Mouse (Mus musculus): ENCODE measurements at regions not wholly inside any gene's neighbourhood (a gene's known extent, or its start where the extent isn't known, plus 50 kb on each side); places are given as distances from the start of the nearest gene placed in this dataset.
A peak's percentile ranks its signal among the peaks of the same experiment; 100 is the strongest.
"Not testable (repeated sequence)": the region's sequence is repeated elsewhere in the genome, so short reads cannot be mapped to it uniquely, and the experiment has no call there.

GRCm38 (mm10) chr15:24422333-24422942 lies 991.1 kb downstream of the Basp1 start:
- DNase-seq (ENCODE audit: extremely low spot score, low read depth, low spot score): no peak

- no peak for DNase-seq (ENCODE audit: extremely low spot score, low read depth, low spot score)
Observed at GRCm38 (mm10) chr15:24419736-24420135, 993.8 kb downstream of the Basp1 start.

GRCm38 (mm10) chr15:24419186-24419585 lies 994.4 kb downstream of the Basp1 start:
- no peak for DNase-seq (ENCODE audit: extremely low spot score, low read depth, low spot score)

- peak; percentile 42 for DNase-seq (ENCODE audit: extremely low spot score, low read depth, low spot score)
Observed at GRCm38 (mm10) chr15:24407691-24408090, 1005.9 kb downstream of the Basp1 start.

- no peak for DNase-seq (ENCODE audit: extremely low spot score, low read depth, low spot score)
Observed at GRCm38 (mm10) chr15:24405305-24405704, 1008.3 kb downstream of the Basp1 start.

- no peak for DNase-seq (ENCODE audit: extremely low spot score, low read depth, low spot score)
Observed at GRCm38 (mm10) chr15:24400088-24400487, 1013.5 kb downstream of the Basp1 start.

GRCm38 (mm10) chr15:24358398-24358797 lies 1055.2 kb downstream of the Basp1 start:
- DNase-seq (ENCODE audit: extremely low spot score, low read depth, low spot score): no peak

- no peak for DNase-seq (ENCODE audit: extremely low spot score, low read depth, low spot score)
Observed at GRCm38 (mm10) chr15:24348975-24349560, 1064.5 kb downstream of the Basp1 start.

- DNase-seq (ENCODE audit: extremely low spot score, low read depth, low spot score): not testable (repeated sequence)
Observed at GRCm38 (mm10) chr15:24335876-24336275, 1077.7 kb downstream of the Basp1 start.

- not testable (repeated sequence) for DNase-seq (ENCODE audit: extremely low spot score, low read depth, low spot score)
Observed at GRCm38 (mm10) chr15:24303123-24303522, 1110.4 kb downstream of the Basp1 start.

GRCm38 (mm10) chr15:24297236-24297635 lies 1116.3 kb downstream of the Basp1 start:
- no peak for DNase-seq (ENCODE audit: extremely low spot score, low read depth, low spot score)

- no peak for DNase-seq (ENCODE audit: extremely low spot score, low read depth, low spot score)
Observed at GRCm38 (mm10) chr15:24296798-24297197, 1116.8 kb downstream of the Basp1 start.

GRCm38 (mm10) chr15:24275100-24275499 lies 1138.5 kb downstream of the Basp1 start:
- no peak for DNase-seq (ENCODE audit: extremely low spot score, low read depth, low spot score)

- DNase-seq (ENCODE audit: extremely low spot score, low read depth, low spot score): peak; percentile 31
Observed at GRCm38 (mm10) chr15:24267360-24267759, 1146.2 kb downstream of the Basp1 start.

Data from hindlimb bud, embryonic 11.5 days (tissue).